Mouse (Mus musculus): ENCODE results near the gene Pkig. TPM values are rescaled to one million over a fixed set of nuclear protein-coding genes. Genes with fewer than 3 reads are reported as not detected.
A peak's percentile ranks its signal among the peaks of the same experiment; 100 is the strongest.

Pkig gene
- total RNA-seq, 2 experiments from 2014 or later, result 52.9 to 54.4 TPM

GRCm38 (mm10) chr2:163743357-163743756 is 85.2 kb downstream of the Pkig start:
- ATAC-seq (replicated peaks; ENCODE audit: poor library complexity), result peak; percentile 43

GRCm38 (mm10) chr2:163744801-163745570 is 86.8 kb downstream of the Pkig start:
- ATAC-seq (replicated peaks; ENCODE audit: poor library complexity), result peak; percentile 43

- ATAC-seq (replicated peaks; ENCODE audit: poor library complexity), result peak; percentile 70
Observed at GRCm38 (mm10) chr2:163749647-163750611, 91.7 kb downstream of the Pkig start, which contains the start of gene Ada. Gene Ada (minus strand): TSS chr2:163750239.

GRCm38 (mm10) chr2:163754228-163754627 is 96.0 kb downstream of the Pkig start:
- peak; percentile 40; the same call in 1 of the 2 replicates for ATAC-seq (replicated peaks; ENCODE audit: poor library complexity)

GRCm38 (mm10) chr2:163756723-163757122 is 98.5 kb downstream of the Pkig start:
- ATAC-seq (replicated peaks; ENCODE audit: poor library complexity), result no peak

GRCm38 (mm10) chr2:163758146-163758545 is 100.0 kb downstream of the Pkig start:
- ATAC-seq (replicated peaks; ENCODE audit: poor library complexity), result no peak

- ATAC-seq (replicated peaks; ENCODE audit: poor library complexity), result peak; percentile 56
Observed at GRCm38 (mm10) chr2:163760589-163760988, 102.4 kb downstream of the Pkig start.

- ATAC-seq (replicated peaks; ENCODE audit: poor library complexity), result peak; percentile 51
Observed at GRCm38 (mm10) chr2:163761402-163761801, 103.2 kb downstream of the Pkig start.

- peak; percentile 69 for ATAC-seq (replicated peaks; ENCODE audit: poor library complexity)
Observed at GRCm38 (mm10) chr2:163766261-163766660, 108.1 kb downstream of the Pkig start.

GRCm38 (mm10) chr2:163766890-163767289 is 108.7 kb downstream of the Pkig start:
- peak; percentile 76 for ATAC-seq (replicated peaks; ENCODE audit: poor library complexity)

GRCm38 (mm10) chr2:163770731-163771130 is 112.5 kb downstream of the Pkig start:
- ATAC-seq (replicated peaks; ENCODE audit: poor library complexity), result no peak

Other genes starting within 250 kb of the Pkig start
- 87.4 and 102 TPM in 2 replicates for gene Oser1, start 233.7 kb upstream of the Pkig start, total RNA-seq (2015)
- gene Oser1, start 233.7 kb upstream of the Pkig start, total RNA-seq (2017), result 89.6 and 93.2 TPM in 2 replicates
- not detected in 2 replicates for gene Gdap1l1, start 219.9 kb upstream of the Pkig start, total RNA-seq (2015)
- not detected in 2 replicates for gene Gdap1l1, start 219.9 kb upstream of the Pkig start, total RNA-seq (2017)
- gene Fitm2, start 185.8 kb upstream of the Pkig start, total RNA-seq (2015), result 1.5 and 3.2 TPM in 2 replicates
- 5.8 and 6.4 TPM in 2 replicates for gene Fitm2, start 185.8 kb upstream of the Pkig start, total RNA-seq (2017)
- gene R3hdml, start 166.1 kb upstream of the Pkig start, total RNA-seq (2015), result not detected in 2 replicates
- not detected in 2 replicates for gene R3hdml, start 166.1 kb upstream of the Pkig start, total RNA-seq (2017)
- gene Hnf4a, start 151.6 kb upstream of the Pkig start, total RNA-seq (2015), result 0.07 and 1.1 TPM in 2 replicates
- 0.75 and 2.6 TPM in 2 replicates for gene Hnf4a, start 151.6 kb upstream of the Pkig start, total RNA-seq (2017)
- gene Ttpal, start 56.1 kb upstream of the Pkig start, total RNA-seq (2015), result 13.7 and 20.7 TPM in 2 replicates
- gene Ttpal, start 56.1 kb upstream of the Pkig start, total RNA-seq (2017), result 12.4 and 12.7 TPM in 2 replicates
- gene Serinc3, start 13.3 kb upstream of the Pkig start, total RNA-seq (2015), result 641 and 693 TPM in 2 replicates
- gene Serinc3, start 13.3 kb upstream of the Pkig start, total RNA-seq (2017), result 470 and 502 TPM in 2 replicates
- gene Ada, start 91.9 kb downstream of the Pkig start, total RNA-seq (2015), result 13.4 TPM in 2 replicates
- gene Ada, start 91.9 kb downstream of the Pkig start, total RNA-seq (2017), result 17.5 and 20.2 TPM in 2 replicates
- 0.25 TPM in 1 of 2 replicates, not detected in the other for gene Ccn5, start 162.5 kb downstream of the Pkig start, total RNA-seq (2015)
- not detected in 2 replicates for gene Ccn5, start 162.5 kb downstream of the Pkig start, total RNA-seq (2017)
- not detected in 2 replicates for gene Kcnk15, start 195.3 kb downstream of the Pkig start, total RNA-seq (2015)
- not detected in 2 replicates for gene Kcnk15, start 195.3 kb downstream of the Pkig start, total RNA-seq (2017)

Data from megakaryocyte progenitor cell, adult 5-6 weeks (primary cell).